Mouse (Mus musculus) limb, embryonic 13.5 days (tissue): Measurements from ENCODE around the gene Pik3c2b. TPM values are rescaled to one million over a fixed set of nuclear protein-coding genes. Genes with fewer than 3 reads are reported as not detected.

Experiments used
- ATAC-seq: fragments of 200-750 bp; cut with Nextera tagmentation; 2 replicates; pipeline ENCODE4 v1.8.0; 2017; ENCODE audit warnings: low read depth, moderate number of reproducible peaks, moderate TSS enrichment; ENCODE audit not compliant: low FRiP score
- H3K27ac ChIP-seq: fragments of 300-500 bp; sonication (generic); 2 replicates; pipeline ENCODE4 v1.5.1; 2015; ENCODE audit warnings: inconsistent platforms, mild to moderate bottlenecking, moderate library complexity
- H3K27me3 ChIP-seq: fragments of 300-500 bp; sonication (generic); 2 replicates; pipeline ENCODE4 v1.6.1; 2015; ENCODE audit warnings: mild to moderate bottlenecking, inconsistent platforms
- H3K36me3 ChIP-seq: fragments of 300-500 bp; sonication (generic); 2 replicates; pipeline ENCODE4 v1.6.1; 2015; ENCODE audit warnings: inconsistent platforms, mild to moderate bottlenecking, moderate library complexity
- H3K4me1 ChIP-seq: fragments of 300-500 bp; sonication (generic); 2 replicates; pipeline ENCODE4 v1.6.1; 2015; ENCODE audit warnings: inconsistent platforms
- H3K4me2 ChIP-seq: fragments of 300-500 bp; sonication (generic); replicated peaks from 2 replicates; pipeline ENCODE4 v1.6.1; 2015; ENCODE audit warnings: inconsistent platforms, mild to moderate bottlenecking, moderate library complexity
- H3K4me3 ChIP-seq: fragments of 300-500 bp; sonication (generic); 2 replicates; pipeline ENCODE4 v1.5.1; 2015; ENCODE audit warnings: moderate library complexity, mild to moderate bottlenecking, inconsistent platforms
- H3K9ac ChIP-seq: fragments of 300-500 bp; sonication (generic); 2 replicates; pipeline ENCODE4 v1.6.1; 2015; ENCODE audit warnings: mild to moderate bottlenecking, inconsistent platforms
- H3K9me3 ChIP-seq: fragments of 300-500 bp; sonication (generic); 2 replicates; pipeline ENCODE4 v1.6.1; 2016; ENCODE audit warnings: inconsistent platforms
- WGBS: fragments of 180-500 bp; shearing (Covaris S2); methylation state at CpG from one replicate; pipeline ENCODE4 v1.1.7; 2015; 5-methylcytosine and 5-hydroxymethylcytosine counted together
- polyA plus RNA-seq: library from polyadenylated mRNA; unstranded; fragments of >200 nt; fragmentation: Nextera tagmentation; extraction: Ambion mirVana; gene quantifications from 2 replicates; pipeline ENCODE4 v1.2.1, GENCODE M21; 2015

Pik3c2b gene
- polyA plus RNA-seq, 1 experiment from 2014 or later = 7.1 TPM

DNA sequence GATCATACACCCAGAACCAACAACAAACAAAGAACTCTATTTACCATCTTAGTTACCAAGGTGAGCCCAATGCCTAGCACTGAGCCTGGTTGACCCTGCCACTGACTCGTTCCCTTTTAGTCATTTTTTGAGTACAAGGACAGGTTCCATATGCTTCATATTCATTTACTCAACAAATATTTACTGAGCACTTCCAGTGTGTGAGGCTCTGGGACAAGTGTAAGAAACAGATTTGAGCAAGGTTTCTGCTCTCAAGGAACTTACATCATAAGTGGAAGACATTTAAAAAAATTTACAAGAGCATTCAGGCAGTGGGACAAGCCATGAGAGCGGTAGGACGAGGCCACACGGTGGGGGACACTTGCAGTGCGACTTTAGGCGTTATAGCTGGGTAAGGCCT, 109.8 kb downstream of the Pik3c2b start:
- ATAC-seq = no peak
- no peak overlapping the region for H3K9ac ChIP-seq
- H3K27ac ChIP-seq = no peak overlapping the region
- H3K27me3 ChIP-seq = peaks cover 9% of the 10 kb centered on the region; the same call in 1 of the 2 replicates
- 83% methylated on average over 6 of the region's 6 CpGs for WGBS
- H3K36me3 ChIP-seq = no peaks in the 10 kb centered on the region
- peaks cover 7% of the 10 kb centered on the region for H3K4me1 ChIP-seq
- no peak overlapping the region for H3K4me3 ChIP-seq
- H3K9me3 ChIP-seq = no peaks in the 10 kb centered on the region
- H3K4me2 ChIP-seq = no peak overlapping the region

Other genes starting within 250 kb of the Pik3c2b start
- 5.3 and 5.5 TPM in 2 replicates for gene Lrrn2, start 165.4 kb upstream of the Pik3c2b start, polyA plus RNA-seq
- 40.2 and 45.9 TPM in 2 replicates for gene Mdm4, start 15.1 kb upstream of the Pik3c2b start, polyA plus RNA-seq
- gene Ppp1r15b, start 85.5 kb downstream of the Pik3c2b start, polyA plus RNA-seq = 31.9 and 35.9 TPM in 2 replicates
- 1.7 and 2.6 TPM in 2 replicates for gene Plekha6, start 118.5 kb downstream of the Pik3c2b start, polyA plus RNA-seq